Mouse (Mus musculus) macrophage (primary cell): ENCODE data around the gene Rab34. TPM values are rescaled to one million over a fixed set of nuclear protein-coding genes. Genes with fewer than 3 reads are reported as not detected.

Experiments
- H3K27ac ChIP-seq: fragments of 350-480 bp; formaldehyde crosslinking; 2 replicates; pipeline ENCODE4 v1.9.0; 2021
- H3K36me3 ChIP-seq: fragments of 350-480 bp; formaldehyde crosslinking; 2 replicates; pipeline ENCODE4 v1.9.0; 2021; ENCODE audit errors: inconsistent target
- H3K4me3 ChIP-seq: fragments of 350-480 bp; formaldehyde crosslinking; 2 replicates; pipeline ENCODE4 v1.9.0; 2021; ENCODE audit errors: inconsistent target
- H3K79me2 ChIP-seq: fragments of 350-480 bp; formaldehyde crosslinking; 2 replicates; pipeline ENCODE4 v1.9.0; 2021; ENCODE audit errors: inconsistent target
- WGBS: methylation state at CpG from one replicate; pipeline ENCODE4 v1.1.7; 2026; ENCODE audit warnings: inconsistent platforms; ENCODE audit not compliant: missing documents; 5-methylcytosine and 5-hydroxymethylcytosine counted together
- polyA plus RNA-seq: library from polyadenylated mRNA; stranded (reverse); fragments of 250-400 nt; gene quantifications from 3 replicates; pipeline ENCODE4 v1.2.4, GENCODE M21; 2018; ENCODE audit warnings: inconsistent platforms
- total RNA-seq, 78 experiments: library from RNA; depleted of rRNA; stranded (reverse); fragments of 250-400 nt; gene quantifications; 1 replicate in 9 of 78; 2 replicates in 24 of 78; 3 replicates in 43 of 78; 4 replicates in 2 of 78; pipeline ENCODE4 v1.2.4; 2018; ENCODE audit warnings: inconsistent platforms in 56 of 78

Rab34 gene
- total RNA-seq (2018; cell fraction: chromatin; rRNA removed), result 10 to 100 TPM in 12 of 26 experiments, 1 to 10 TPM in 14; 3.0 to 27.1 (median 7.6) TPM
- 10 to 100 TPM in 13 of 26 experiments, 1 to 10 TPM in 13; 3.8 to 19.3 (median 10.0) TPM for total RNA-seq (2018; cell fraction: cytosol; rRNA removed)
- 10 to 100 TPM in 9 of 26 experiments, 1 to 10 TPM in 15, under 1 TPM in 2; 0.62 to 23.2 (median 6.5) TPM for total RNA-seq (2018; cell fraction: nucleus; rRNA removed)
- 8.9 to 23.0 TPM (median 16.1 TPM) in 3 replicates for polyA plus RNA-seq

GRCm38 (mm10) chr11:78188331-78189233 is at the start of gene Rab34:
TSS of gene Rab34 (plus strand) at chr11:78188430.
- Histone ChIP-seq H3K4me3 (peak within 1 kb of the TSS; percentile 30), H3K27ac (no peak within 1 kb of the TSS), H3K79me2 (no peaks in the 10 kb centered on the region), H3K36me3 (no peaks in the 10 kb centered on the region)
- WGBS, result 2% methylated on average over 79 of the region's 80 CpGs

- no peak overlapping the region for H3K4me3 ChIP-seq
- H3K36me3 ChIP-seq, result peaks cover 19% of the 10 kb centered on the region
- H3K27ac ChIP-seq, result no peak overlapping the region
- WGBS, result 78% methylated on average over 5 of the region's 5 CpGs
- peaks cover 67% of the 10 kb centered on the region for H3K79me2 ChIP-seq
Measured at GRCm38 (mm10) chr11:78140665-78141064, 47.6 kb upstream of the Rab34 start.

- peaks cover 39% of the 10 kb centered on the region for H3K79me2 ChIP-seq
- H3K36me3 ChIP-seq, result peaks cover 35% of the 10 kb centered on the region
- no peak overlapping the region for H3K27ac ChIP-seq
- WGBS, result 85% methylated on average over 2 of the region's 2 CpGs
- H3K4me3 ChIP-seq, result no peak overlapping the region
Measured at GRCm38 (mm10) chr11:78143520-78143919, 44.7 kb upstream of the Rab34 start.

- Histone ChIP-seq H3K27ac (no peak overlapping the region), H3K4me3 (no peak overlapping the region), H3K79me2 (peaks cover 12% of the 10 kb centered on the region; the same call in 1 of the 2 replicates), H3K36me3 (peaks cover 45% of the 10 kb centered on the region)
- WGBS, result 98% methylated on average over 5 of the region's 5 CpGs
Measured at GRCm38 (mm10) chr11:78146168-78146567, 42.1 kb upstream of the Rab34 start.

- Histone ChIP-seq H3K79me2 (peaks cover 5% of the 10 kb centered on the region; the same call in 1 of the 2 replicates), H3K27ac (no peak overlapping the region), H3K36me3 (peaks cover 45% of the 10 kb centered on the region), H3K4me3 (no peak overlapping the region)
- 85% methylated on average over 6 of the region's 6 CpGs for WGBS
Measured at GRCm38 (mm10) chr11:78146707-78147543, 41.3 kb upstream of the Rab34 start.

- peaks cover 34% of the 10 kb centered on the region for H3K36me3 ChIP-seq
- no peak overlapping the region for H3K27ac ChIP-seq
- no peaks in the 10 kb centered on the region for H3K79me2 ChIP-seq
- WGBS, result 40% methylated on average over 1 of the region's 1 CpGs
- no peak overlapping the region for H3K4me3 ChIP-seq
Measured at GRCm38 (mm10) chr11:78151161-78151560, 37.1 kb upstream of the Rab34 start.

- Histone ChIP-seq H3K79me2 (no peaks in the 10 kb centered on the region), H3K27ac (no peak overlapping the region), H3K4me3 (no peak overlapping the region), H3K36me3 (peaks cover 30% of the 10 kb centered on the region)
- 93% methylated on average over 9 of the region's 9 CpGs for WGBS
Measured at GRCm38 (mm10) chr11:78152299-78153231, 35.7 kb upstream of the Rab34 start.

- WGBS, result 89% methylated on average over 13 of the region's 13 CpGs
- Histone ChIP-seq H3K36me3 (peaks cover 21% of the 10 kb centered on the region), H3K79me2 (no peaks in the 10 kb centered on the region), H3K27ac (no peak overlapping the region), H3K4me3 (no peak overlapping the region)
Measured at GRCm38 (mm10) chr11:78153778-78154177, 34.5 kb upstream of the Rab34 start.

- H3K36me3 ChIP-seq, result peaks cover 12% of the 10 kb centered on the region; the same call in 1 of the 2 replicates
- 98% methylated on average over 5 of the region's 5 CpGs for WGBS
- H3K27ac ChIP-seq, result no peak overlapping the region
- no peak overlapping the region for H3K4me3 ChIP-seq
- H3K79me2 ChIP-seq, result no peaks in the 10 kb centered on the region
Measured at GRCm38 (mm10) chr11:78155674-78156073, 32.6 kb upstream of the Rab34 start.

GRCm38 (mm10) chr11:78156156-78156699 is 32.0 kb upstream of the Rab34 start:
- H3K4me3 ChIP-seq, result no peak overlapping the region
- no peak overlapping the region for H3K27ac ChIP-seq
- 87% methylated on average over 6 of the region's 6 CpGs for WGBS
- H3K79me2 ChIP-seq, result no peaks in the 10 kb centered on the region
- H3K36me3 ChIP-seq, result peaks cover 12% of the 10 kb centered on the region; the same call in 1 of the 2 replicates

- Histone ChIP-seq H3K36me3 (peaks cover 11% of the 10 kb centered on the region; the same call in 1 of the 2 replicates), H3K79me2 (no peaks in the 10 kb centered on the region), H3K4me3 (no peak overlapping the region), H3K27ac (no peak overlapping the region)
- WGBS, result 46% methylated on average over 2 of the region's 2 CpGs
Measured at GRCm38 (mm10) chr11:78159096-78159495, 29.1 kb upstream of the Rab34 start.

- H3K4me3 ChIP-seq, result no peak overlapping the region
- peaks cover 6% of the 10 kb centered on the region; the same call in 1 of the 2 replicates for H3K36me3 ChIP-seq
- 96% methylated on average over 6 of the region's 7 CpGs for WGBS
- no peaks in the 10 kb centered on the region for H3K79me2 ChIP-seq
- no peak overlapping the region for H3K27ac ChIP-seq
Measured at GRCm38 (mm10) chr11:78159557-78159956, 28.7 kb upstream of the Rab34 start.

GRCm38 (mm10) chr11:78160171-78160570 is 28.1 kb upstream of the Rab34 start:
- 94% methylated on average over 18 of the region's 18 CpGs for WGBS
- Histone ChIP-seq H3K27ac (no peak overlapping the region), H3K4me3 (no peak overlapping the region), H3K36me3 (peaks cover under 1% of the 10 kb centered on the region; the same call in 1 of the 2 replicates), H3K79me2 (no peaks in the 10 kb centered on the region)
